Mouse (Mus musculus) midbrain, embryonic 16.5 days (tissue): Measurements from ENCODE around the gene Ablim1. TPM values are rescaled to one million over a fixed set of nuclear protein-coding genes. Genes with fewer than 3 reads are reported as not detected.

Source experiments
- ATAC-seq: fragments of 200-750 bp; cut with Nextera tagmentation; 2 replicates; pipeline ENCODE4 v1.8.0; 2017; ENCODE audit warnings: moderate TSS enrichment
- H3K27ac ChIP-seq: fragments of 300-500 bp; sonication (generic); 2 replicates; pipeline ENCODE4 v1.5.1; 2014; ENCODE audit warnings: mild to moderate bottlenecking, low read length, mixed read lengths
- H3K27me3 ChIP-seq: fragments of 300-500 bp; sonication (generic); 2 replicates; pipeline ENCODE4 v1.6.1; 2014; ENCODE audit warnings: low read depth, low read length, mixed read lengths; ENCODE audit not compliant: control insufficient read depth, insufficient read depth
- H3K36me3 ChIP-seq: fragments of 300-500 bp; sonication (generic); 2 replicates; pipeline ENCODE4 v1.6.1; 2014; ENCODE audit warnings: mild to moderate bottlenecking, low read length, moderate library complexity, mixed read lengths; ENCODE audit not compliant: control insufficient read depth, insufficient read depth
- H3K4me1 ChIP-seq: fragments of 300-500 bp; sonication (generic); 2 replicates; pipeline ENCODE4 v1.6.1; 2014; ENCODE audit warnings: mild to moderate bottlenecking, low read length, mixed read lengths; ENCODE audit not compliant: control insufficient read depth, insufficient read depth
- H3K4me2 ChIP-seq: fragments of 300-500 bp; sonication (generic); 2 replicates; pipeline ENCODE4 v1.6.1; 2014; ENCODE audit warnings: mild to moderate bottlenecking, low read length, mixed read lengths
- H3K4me3 ChIP-seq: fragments of 300-500 bp; sonication (generic); 2 replicates; pipeline ENCODE4 v1.5.1; 2014; ENCODE audit warnings: low read depth, mild to moderate bottlenecking, low read length, moderate library complexity, mixed read lengths
- H3K9ac ChIP-seq: fragments of 300-500 bp; sonication (generic); 2 replicates; pipeline ENCODE4 v1.6.1; 2014; ENCODE audit warnings: low read depth, low read length, mixed read lengths
- H3K9me3 ChIP-seq: fragments of 300-500 bp; sonication (generic); replicated peaks from 2 replicates; pipeline ENCODE4 v1.6.1; 2014; ENCODE audit warnings: mild to moderate bottlenecking, low read length, mixed read lengths; ENCODE audit not compliant: control insufficient read depth, poor library complexity, severe bottlenecking
- WGBS: fragments of 180-500 bp; shearing (Covaris S2); extraction: QIAGEN DNeasy Blood & Tissue Kit; methylation state at CpG from one replicate; pipeline ENCODE4 v1.1.7; 2014; 5-methylcytosine and 5-hydroxymethylcytosine counted together
- polyA plus RNA-seq: library from polyadenylated mRNA; unstranded; fragments of >200 nt; fragmentation: Nextera tagmentation; extraction: Ambion mirVana; gene quantifications from 2 replicates; pipeline ENCODE4 v1.2.1, GENCODE M21; 2015

The Ablim1 gene
- polyA plus RNA-seq, 1 experiment from 2014 or later, result 66.2 TPM

GRCm38 (mm10) chr19:57198531-57198930 lies 116.2 kb downstream of the Ablim1 start:
- H3K4me2 ChIP-seq, result 0 out of 2 replicates have a peak overlapping the region, but pooled peaks have one; percentile 20
- no peaks in the 10 kb centered on the region; the same call in none of the 2 replicates for H3K27me3 ChIP-seq
- WGBS, result 55% methylated on average over 12 of the region's 12 CpGs
- H3K36me3 ChIP-seq, result no peaks in the 10 kb centered on the region
- H3K4me3 ChIP-seq, result no peak overlapping the region
- no peaks in the 10 kb centered on the region for H3K9me3 ChIP-seq
- H3K27ac ChIP-seq, result 0 out of 2 replicates have a peak overlapping the region, but pooled peaks have one; percentile 54
- no peak overlapping the region for H3K9ac ChIP-seq
- ATAC-seq, result no peak
- peaks cover 35% of the 10 kb centered on the region for H3K4me1 ChIP-seq

GRCm38 (mm10) chr19:57198029-57198428 lies 116.7 kb downstream of the Ablim1 start:
- Histone ChIP-seq H3K4me2 (peak overlapping the region; percentile 3), H3K27ac (0 out of 2 replicates have a peak overlapping the region, but pooled peaks have one; percentile 54), H3K27me3 (no peaks in the 10 kb centered on the region; the same call in none of the 2 replicates), H3K9ac (0 out of 2 replicates have a peak overlapping the region, but pooled peaks have one; percentile 40), H3K36me3 (no peaks in the 10 kb centered on the region), H3K4me3 (no peak overlapping the region), H3K4me1 (peaks cover 35% of the 10 kb centered on the region), H3K9me3 (no peaks in the 10 kb centered on the region)
- 53% methylated on average over 5 of the region's 5 CpGs for WGBS
- 0 out of 2 replicates have a peak, but pooled peaks have one; percentile 18 for ATAC-seq

GRCm38 (mm10) chr19:57197043-57197817 lies 117.5 kb downstream of the Ablim1 start:
- Histone ChIP-seq H3K36me3 (no peaks in the 10 kb centered on the region), H3K27me3 (no peaks in the 10 kb centered on the region; the same call in none of the 2 replicates)
- under 1% methylated on average over 37 of the region's 37 CpGs for WGBS

GRCm38 (mm10) chr19:57196616-57197015 lies 118.1 kb downstream of the Ablim1 start:
- H3K27ac ChIP-seq, result peak overlapping the region; percentile 14

More at GRCm38 (mm10) chr19:57197043-57197817, 117.5 kb downstream of the Ablim1 start:
- Histone ChIP-seq H3K4me3 (peak overlapping the region; percentile 46), H3K4me2 (peak overlapping the region; percentile 66), H3K9ac (peak overlapping the region; percentile 40), H3K27ac (peak overlapping the region; percentile 14), H3K9me3 (no peaks in the 10 kb centered on the region), H3K4me1 (peaks cover 35% of the 10 kb centered on the region)
- ATAC-seq, result peak; percentile 52

GRCm38 (mm10) chr19:57195169-57195930 lies 119.4 kb downstream of the Ablim1 start:
- H3K27me3 ChIP-seq, result no peaks in the 10 kb centered on the region; the same call in none of the 2 replicates
- no peaks in the 10 kb centered on the region for H3K36me3 ChIP-seq
- peak overlapping the region; percentile 18; the same call in 1 of the 2 replicates for H3K9ac ChIP-seq
- ATAC-seq, result no peak
- H3K9me3 ChIP-seq, result no peaks in the 10 kb centered on the region
- 89% methylated on average over 11 of the region's 11 CpGs for WGBS
- peak overlapping the region; percentile 21; the same call in 1 of the 2 replicates for H3K27ac ChIP-seq
- H3K4me2 ChIP-seq, result peak overlapping the region; percentile 66
- H3K4me1 ChIP-seq, result peaks cover 33% of the 10 kb centered on the region
- peak overlapping the region; percentile 46; the same call in 1 of the 2 replicates for H3K4me3 ChIP-seq

More at GRCm38 (mm10) chr19:57196616-57197015, 118.1 kb downstream of the Ablim1 start:
- no peaks in the 10 kb centered on the region for H3K36me3 ChIP-seq
- H3K4me3 ChIP-seq, result peak overlapping the region; percentile 46
- 46% methylated on average over 8 of the region's 8 CpGs for WGBS
- H3K9me3 ChIP-seq, result no peaks in the 10 kb centered on the region
- H3K4me1 ChIP-seq, result peaks cover 35% of the 10 kb centered on the region
- ATAC-seq, result no peak
- H3K9ac ChIP-seq, result peak overlapping the region; percentile 40
- peak overlapping the region; percentile 66 for H3K4me2 ChIP-seq
- no peaks in the 10 kb centered on the region; the same call in none of the 2 replicates for H3K27me3 ChIP-seq

- peaks cover 22% of the 10 kb centered on the region for H3K4me1 ChIP-seq
- H3K9me3 ChIP-seq, result no peaks in the 10 kb centered on the region
- no peak overlapping the region for H3K4me3 ChIP-seq
- WGBS, result 88% methylated on average over 6 of the region's 6 CpGs
- no peaks in the 10 kb centered on the region; the same call in none of the 2 replicates for H3K27me3 ChIP-seq
- no peak overlapping the region for H3K9ac ChIP-seq
- no peak overlapping the region for H3K27ac ChIP-seq
- H3K4me2 ChIP-seq, result peak overlapping the region; percentile 12; the same call in 1 of the 2 replicates
- ATAC-seq, result no peak
- H3K36me3 ChIP-seq, result no peaks in the 10 kb centered on the region
Observed at GRCm38 (mm10) chr19:57193958-57194357, 120.8 kb downstream of the Ablim1 start.

- H3K9me3 ChIP-seq, result no peaks in the 10 kb centered on the region
- H3K4me2 ChIP-seq, result no peak overlapping the region
- no peaks in the 10 kb centered on the region for H3K36me3 ChIP-seq
- no peak overlapping the region for H3K27ac ChIP-seq
- peaks cover 17% of the 10 kb centered on the region for H3K4me1 ChIP-seq
- no peak overlapping the region for H3K9ac ChIP-seq
- no peak overlapping the region for H3K4me3 ChIP-seq
- 97% methylated on average over 12 of the region's 12 CpGs for WGBS
- no peaks in the 10 kb centered on the region; the same call in none of the 2 replicates for H3K27me3 ChIP-seq
- no peak for ATAC-seq
Observed at GRCm38 (mm10) chr19:57193382-57193781, 121.3 kb downstream of the Ablim1 start.

GRCm38 (mm10) chr19:57191109-57191508 lies 123.6 kb downstream of the Ablim1 start:
- no peak overlapping the region for H3K4me2 ChIP-seq
- 100% methylated on average over 1 of the region's 1 CpGs for WGBS
- no peaks in the 10 kb centered on the region for H3K9me3 ChIP-seq
- H3K4me3 ChIP-seq, result no peak overlapping the region
- H3K4me1 ChIP-seq, result peaks cover 8% of the 10 kb centered on the region; the same call in 1 of the 2 replicates
- H3K9ac ChIP-seq, result no peak overlapping the region
- H3K36me3 ChIP-seq, result no peaks in the 10 kb centered on the region
- H3K27me3 ChIP-seq, result no peaks in the 10 kb centered on the region; the same call in none of the 2 replicates
- H3K27ac ChIP-seq, result no peak overlapping the region
- no peak for ATAC-seq
